Mouse (Mus musculus) hindbrain, embryonic 10.5 days (tissue): ENCODE results near the gene Vmn2r111. TPM values are rescaled to one million over a fixed set of nuclear protein-coding genes. Genes with fewer than 3 reads are reported as not detected.
"Not testable (repeated sequence)": the region's sequence is repeated elsewhere in the genome, so short reads cannot be mapped to it uniquely, and the experiment has no call there.

Source experiments
- DNase-seq: peaks from one replicate; pipeline ENCODE4 v3.0.0-alpha.2; 2017; ENCODE audit warnings: low spot score
- H3K27ac ChIP-seq: fragments of 300-500 bp; sonication (generic); 2 replicates; pipeline ENCODE4 v1.5.1; 2016; ENCODE audit warnings: mild to moderate bottlenecking, moderate library complexity
- H3K27me3 ChIP-seq: fragments of 300-500 bp; sonication (generic); 2 replicates; pipeline ENCODE4 v1.6.1; 2016; ENCODE audit warnings: mild to moderate bottlenecking; ENCODE audit not compliant: poor library complexity, insufficient read depth, severe bottlenecking
- H3K36me3 ChIP-seq: fragments of 300-500 bp; sonication (generic); 2 replicates; pipeline ENCODE4 v1.6.1; 2016; ENCODE audit warnings: mild to moderate bottlenecking, moderate library complexity
- H3K4me1 ChIP-seq: fragments of 300-500 bp; sonication (generic); replicated peaks from 2 replicates; pipeline ENCODE4 v1.6.1; 2016; ENCODE audit warnings: mild to moderate bottlenecking
- H3K4me3 ChIP-seq: fragments of 300-500 bp; sonication (generic); 2 replicates; pipeline ENCODE4 v1.5.1; 2016; ENCODE audit warnings: mild to moderate bottlenecking, moderate library complexity
- H3K9me3 ChIP-seq: fragments of 300-500 bp; sonication (generic); 2 replicates; pipeline ENCODE4 v1.6.1; 2016; ENCODE audit warnings: mild to moderate bottlenecking, moderate library complexity
- WGBS: fragments of 180-500 bp; shearing (Covaris S2); methylation state at CpG from one replicate; pipeline ENCODE4 v1.1.7; 2016; 5-methylcytosine and 5-hydroxymethylcytosine counted together
- polyA plus RNA-seq: library from polyadenylated mRNA; unstranded; fragments of >200 nt; fragmentation: Nextera tagmentation; extraction: Ambion mirVana; gene quantifications from 2 replicates; pipeline ENCODE4 v1.2.1, GENCODE M21; 2016

Vmn2r111 gene
- not detected in 2 replicates for polyA plus RNA-seq

DNA sequence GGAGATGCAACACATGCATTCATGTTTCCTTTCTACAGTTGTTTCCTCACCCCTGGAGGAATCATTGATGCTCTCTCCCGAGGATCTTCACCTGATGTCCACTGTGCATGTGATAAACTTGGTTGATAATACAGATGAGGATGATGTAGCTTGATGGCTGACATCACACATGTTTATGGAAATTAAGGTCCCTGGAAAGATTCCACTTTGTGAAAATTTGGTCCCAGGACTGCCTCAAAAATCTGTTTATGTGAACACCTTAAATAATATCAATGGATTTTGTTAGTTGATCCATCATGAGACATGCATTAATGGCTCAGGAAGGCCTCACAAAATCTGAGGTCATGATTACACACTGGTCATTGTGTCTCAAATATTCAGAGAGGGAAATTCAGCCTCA, at the start of gene Vmn2r111:
Gene Vmn2r111 (minus strand): TSS at position 101 of the 400 bp plus-strand sequence.
- not testable (repeated sequence) for H3K27me3 ChIP-seq, H3K4me1 ChIP-seq, H3K9me3 ChIP-seq, DNase-seq, H3K27ac ChIP-seq, H3K4me3 ChIP-seq, H3K36me3 ChIP-seq
- WGBS, result 67% methylated on average over 1 of the region's 1 CpGs

GRCm38 (mm10) chr17:22600651-22601050, 27.4 kb upstream of the Vmn2r111 start, which contains the start of gene Vmn2r112:
Vmn2r112 (plus strand) TSS chr17:22600951.
- H3K27me3 ChIP-seq, H3K27ac ChIP-seq, H3K9me3 ChIP-seq, H3K36me3 ChIP-seq, H3K4me1 ChIP-seq, H3K4me3 ChIP-seq, DNase-seq: not testable (repeated sequence)

DNA sequence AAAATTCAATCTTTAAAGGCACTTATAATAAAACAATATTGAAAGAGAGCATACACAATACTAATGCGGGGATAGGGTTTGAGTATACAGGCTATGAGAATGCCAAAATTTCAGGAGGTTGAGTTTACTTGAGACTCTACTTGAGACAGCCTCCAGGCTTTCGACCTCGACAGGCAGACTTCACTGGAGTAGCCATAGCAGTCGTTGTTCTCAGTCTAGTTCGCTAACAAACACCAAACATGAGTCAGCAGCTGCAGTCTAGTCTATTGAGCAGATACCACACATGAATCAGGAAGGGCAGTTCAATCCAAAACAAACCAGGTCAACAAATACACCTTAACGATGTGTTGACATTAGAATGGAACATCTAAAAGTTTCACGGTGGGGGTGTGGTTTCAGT, 52.8 kb downstream of the Vmn2r111 start:
- peaks cover 13% of the 10 kb centered on the region; the same call in 1 of the 2 replicates for H3K9me3 ChIP-seq
- H3K36me3 ChIP-seq, DNase-seq, H3K27ac ChIP-seq, H3K27me3 ChIP-seq, H3K4me3 ChIP-seq, H3K4me1 ChIP-seq: not testable (repeated sequence)
- WGBS, result 87% methylated on average over 7 of the region's 7 CpGs

DNA sequence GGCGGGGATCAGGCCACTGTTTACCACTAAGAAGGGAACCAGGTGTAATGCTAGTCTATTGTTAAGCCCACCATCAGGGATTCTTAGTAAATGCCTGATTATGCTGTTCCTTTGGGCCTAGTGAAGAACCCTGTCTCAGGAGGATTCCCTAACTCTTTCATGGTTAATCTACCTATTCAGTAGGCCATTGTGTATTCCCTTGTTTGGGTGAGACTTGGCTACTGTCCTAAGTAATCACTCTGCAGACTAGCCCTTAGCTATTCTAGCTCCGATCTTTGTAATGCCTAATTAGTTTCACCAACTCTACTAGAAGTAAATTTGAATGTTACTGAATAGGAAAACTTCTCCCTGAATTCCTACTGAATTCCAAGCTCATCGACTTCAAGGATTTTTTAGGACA, 53.2 kb downstream of the Vmn2r111 start:
- H3K4me1 ChIP-seq, DNase-seq, H3K27me3 ChIP-seq, H3K27ac ChIP-seq, H3K36me3 ChIP-seq, H3K4me3 ChIP-seq: not testable (repeated sequence)
- H3K9me3 ChIP-seq, result peaks cover 12% of the 10 kb centered on the region; the same call in 1 of the 2 replicates
- 76% methylated on average over 3 of the region's 3 CpGs for WGBS

DNA sequence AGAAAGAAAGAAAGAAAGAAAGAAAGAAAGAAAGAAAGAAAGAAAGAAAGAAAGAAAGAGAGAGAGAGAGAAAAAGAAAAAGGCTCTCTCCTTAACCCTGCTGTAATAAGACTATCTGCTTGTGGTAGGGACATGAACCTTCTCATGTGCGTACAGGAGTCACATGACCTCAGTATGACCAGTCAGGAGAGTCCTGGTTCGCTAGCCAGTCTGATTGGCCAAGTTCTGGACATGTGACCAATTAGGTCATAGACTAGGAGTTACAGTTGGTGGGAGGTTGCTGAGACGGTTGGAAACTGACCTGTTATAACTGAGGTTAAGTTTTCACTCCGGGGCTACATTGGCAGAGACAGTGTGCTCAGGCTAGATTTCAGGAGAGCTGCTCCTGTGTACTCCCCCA, 76.2 kb downstream of the Vmn2r111 start:
- H3K27ac ChIP-seq, result no peak overlapping the region
- no peak for DNase-seq
- H3K27me3 ChIP-seq, result no peaks in the 10 kb centered on the region
- no peaks in the 10 kb centered on the region for H3K4me1 ChIP-seq
- WGBS, result 80% methylated on average over 4 of the region's 4 CpGs
- no peak overlapping the region for H3K4me3 ChIP-seq
- H3K36me3 ChIP-seq, result no peaks in the 10 kb centered on the region
- H3K9me3 ChIP-seq, result peaks cover 23% of the 10 kb centered on the region

Other genes with a start within 250 kb of the Vmn2r111 start
- 9.6 and 13.5 TPM in 2 replicates for gene Zfp944, start 212.1 kb downstream of the Vmn2r111 start, polyA plus RNA-seq
- gene Zfp758, start 212.0 kb downstream of the Vmn2r111 start, polyA plus RNA-seq, result 7.6 and 7.8 TPM in 2 replicates
- gene Zfp946, start 149.3 kb downstream of the Vmn2r111 start, polyA plus RNA-seq, result 15.2 and 20.6 TPM in 2 replicates
- not detected in 2 replicates for gene Vmn2r112, start 27.5 kb upstream of the Vmn2r111 start, polyA plus RNA-seq